Mouse (Mus musculus): Measurements from ENCODE around the gene Vmn1r229.

Vmn1r229 gene

GRCm38 (mm10) chr17:20811255-20811654 is at the start of gene Vmn1r229:
Gene Vmn1r229, plus strand, starts transcription at chr17:20811555.
- DNase-seq (ENCODE audit: low spot score in 2 of 2) = no peak

- DNase-seq (ENCODE audit: low spot score in 2 of 2) = no peak
Observed at GRCm38 (mm10) chr17:20786057-20786456, 25.3 kb upstream of the Vmn1r229 start, which contains the start of gene Vmn1r228. Gene Vmn1r228, minus strand, starts transcription at chr17:20786157.

- DNase-seq (ENCODE audit: low spot score in 2 of 2) = no peak
Observed at GRCm38 (mm10) chr17:20840144-20840543, 28.8 kb downstream of the Vmn1r229 start, which contains the start of gene Vmn1r230. Gene Vmn1r230, plus strand, starts transcription at chr17:20840444.

All from right cerebral cortex, adult 2 months (tissue).